Mouse (Mus musculus) left cerebral cortex, adult 2 months (tissue): ENCODE measurements around the gene Smchd1. TPM values are rescaled to one million over a fixed set of nuclear protein-coding genes. Genes with fewer than 3 reads are reported as not detected.

ENCODE experiments used
- DNase-seq, 2 experiments: peaks; one replicate each; pipeline ENCODE4 v3.0.0; 2021 to 2022; ENCODE audit warnings: low spot score in 2 of 2, mixed read lengths in 1 of 2; ENCODE audit errors: extremely low spot score in 1 of 2
- H3K27ac ChIP-seq: fragments of 200-600 bp; 2 replicates; pipeline ENCODE4 v1.8.1; 2022
- H3K4me3 ChIP-seq: fragments of 200-600 bp; 2 replicates; pipeline ENCODE4 v1.8.1; 2022
- CTCF ChIP-seq: fragments of 200-600 bp; IDR thresholded peaks from 2 replicates; pipeline ENCODE4 v1.8.1; 2022; ENCODE audit warnings: antibody characterized with exemption, mild to moderate bottlenecking, moderate library complexity
- intact Hi-C: fragments of 180-260 bp; cut with DNase I; formaldehyde crosslinking; loops from one replicate; pipeline ENCODE4 v1.15.1; 2025
- total RNA-seq, 2 experiments: library from RNA; stranded (reverse); gene quantifications; 2 replicates each; pipeline ENCODE4 v1.2.3; 2021

Gene Smchd1
- total RNA-seq, 2 experiments from 2014 or later = 32.5 to 34.5 TPM

DNA sequence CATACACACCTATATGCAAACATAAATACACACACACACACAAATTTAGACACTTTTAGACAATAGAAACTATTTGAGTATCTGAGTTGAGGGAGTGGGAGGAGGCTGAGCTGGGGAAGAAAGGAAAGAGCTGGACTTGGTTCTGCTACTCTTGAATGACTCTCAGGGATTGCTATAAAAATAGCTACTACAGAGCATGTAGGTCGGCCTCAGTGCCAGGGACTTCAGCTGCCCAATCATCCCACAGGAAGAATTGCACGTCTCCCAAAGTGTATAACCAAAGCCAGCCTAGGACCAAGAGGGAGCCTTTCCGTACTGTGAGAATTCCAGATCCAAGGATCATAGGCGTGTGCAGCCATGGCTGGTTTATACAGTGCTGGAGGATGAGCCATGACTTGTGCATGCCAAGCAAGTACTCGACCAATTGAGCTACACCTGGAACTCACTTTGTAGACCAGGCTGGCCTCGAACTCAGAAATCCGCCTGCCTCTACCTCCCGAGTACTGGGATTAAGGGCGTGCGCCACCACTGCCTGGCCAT is 167.8 kb downstream of the Smchd1 start:
- DNase-seq = no peak
- intact Hi-C loops = loop anchor here (5.0 kb wide), 1 partner anchor 50 kb away; no protein-coding TSS in a partner anchor
- no peak overlapping the region for H3K4me3 ChIP-seq
- no peak overlapping the region for H3K27ac ChIP-seq
- no peak for TF ChIP-seq CTCF

DNA sequence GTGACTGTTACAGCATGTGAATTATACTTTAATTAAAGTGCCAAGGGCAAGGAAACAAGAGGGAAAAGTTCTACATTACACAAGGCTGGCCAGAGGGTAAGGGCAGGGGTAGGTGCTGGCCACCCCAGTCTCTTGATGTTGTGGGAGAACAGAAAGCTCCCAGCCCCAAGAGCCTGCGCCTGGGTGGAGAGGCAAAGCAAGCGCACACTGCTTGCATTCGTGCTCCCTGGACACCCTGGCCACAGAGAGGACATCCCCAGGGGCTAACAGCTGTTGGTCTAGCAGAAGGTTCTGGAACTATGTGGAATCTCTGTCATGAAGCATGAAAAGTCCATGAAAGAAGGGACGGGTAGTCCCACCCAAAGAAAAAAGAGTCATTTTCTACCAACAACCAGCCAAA is 168.4 kb downstream of the Smchd1 start:
- DNase-seq = no peak
- H3K27ac ChIP-seq = no peak overlapping the region
- intact Hi-C loops = loop anchor here (5.0 kb wide), 1 partner anchor 49 kb away; no protein-coding TSS in a partner anchor

DNA sequence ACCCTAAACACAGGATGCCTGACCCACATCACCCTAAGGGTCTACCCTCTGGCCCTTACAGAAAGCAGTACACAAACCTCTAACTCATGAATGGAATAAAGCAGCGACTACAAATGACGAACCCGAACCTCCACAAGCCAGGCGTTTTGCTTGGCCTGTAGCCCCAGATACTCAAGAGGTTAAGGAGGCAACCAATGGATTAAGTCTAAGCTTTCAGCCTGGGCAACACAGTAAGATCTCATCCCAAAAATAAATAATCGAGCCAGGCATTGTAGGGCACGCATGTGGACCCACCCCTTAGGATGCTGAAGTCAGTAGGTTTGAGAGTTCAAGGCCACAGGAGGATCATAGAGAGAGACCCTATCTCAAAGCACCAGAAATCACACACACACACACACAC is 169.1 kb downstream of the Smchd1 start:
- no peak for DNase-seq
- intact Hi-C loops = loop anchor here (5.0 kb wide), 1 partner anchor 49 kb away; no protein-coding TSS in a partner anchor
- TF ChIP-seq CTCF = no peak
- H3K4me3 ChIP-seq = no peak overlapping the region
- H3K27ac ChIP-seq = no peak overlapping the region

More for the DNA sequence above, 168.4 kb downstream of the Smchd1 start:
- H3K4me3 ChIP-seq = no peak overlapping the region
- TF ChIP-seq CTCF = no peak

DNA sequence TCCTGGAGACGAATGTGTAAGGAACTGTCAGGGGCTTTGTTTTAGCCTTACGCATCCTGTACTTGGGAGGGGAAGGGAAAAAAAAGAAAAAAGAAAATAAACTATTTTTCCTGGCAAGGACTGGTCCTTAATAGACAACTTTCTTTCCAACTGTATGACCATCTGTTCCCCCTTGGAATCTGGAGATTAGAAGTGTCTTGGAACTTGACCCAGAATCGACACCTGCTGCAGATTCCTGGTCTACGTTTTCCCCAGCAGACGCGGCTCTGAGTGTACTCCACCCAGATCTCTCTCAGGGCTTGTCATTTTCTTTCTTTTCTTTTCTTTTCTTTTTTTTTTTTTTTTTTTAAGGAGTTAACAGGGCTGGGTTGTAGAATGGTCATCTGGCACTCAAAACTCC is 171.7 kb downstream of the Smchd1 start:
- intact Hi-C loops = no loop called here

DNA sequence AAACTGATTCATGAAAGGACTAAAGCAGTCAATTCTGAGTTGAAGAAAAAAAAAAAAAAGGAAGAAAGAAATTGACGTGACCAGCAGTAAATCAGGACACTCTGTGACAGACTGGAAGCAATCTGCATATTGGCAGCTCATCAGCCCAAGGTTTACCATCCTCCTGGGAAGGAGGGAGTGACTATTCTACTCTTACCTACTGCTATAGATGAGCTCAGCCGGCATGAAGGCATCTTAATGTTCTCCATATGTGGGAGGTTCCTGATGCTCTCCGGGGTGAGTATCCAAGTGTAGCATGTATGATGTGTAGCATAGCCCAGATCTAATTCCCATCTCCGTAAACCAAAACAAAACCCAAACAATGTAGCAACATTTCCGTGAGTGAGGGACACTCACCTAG is 173.7 kb downstream of the Smchd1 start:
- Histone ChIP-seq H3K27ac (no peak overlapping the region), H3K4me3 (no peak overlapping the region)
- DNase-seq = no peak
- intact Hi-C loops = no loop called here
- no peak for TF ChIP-seq CTCF

More for the DNA sequence above, 171.7 kb downstream of the Smchd1 start:
- Histone ChIP-seq H3K4me3 (no peak overlapping the region), H3K27ac (no peak overlapping the region)
- DNase-seq = no peak
- no peak for TF ChIP-seq CTCF

DNA sequence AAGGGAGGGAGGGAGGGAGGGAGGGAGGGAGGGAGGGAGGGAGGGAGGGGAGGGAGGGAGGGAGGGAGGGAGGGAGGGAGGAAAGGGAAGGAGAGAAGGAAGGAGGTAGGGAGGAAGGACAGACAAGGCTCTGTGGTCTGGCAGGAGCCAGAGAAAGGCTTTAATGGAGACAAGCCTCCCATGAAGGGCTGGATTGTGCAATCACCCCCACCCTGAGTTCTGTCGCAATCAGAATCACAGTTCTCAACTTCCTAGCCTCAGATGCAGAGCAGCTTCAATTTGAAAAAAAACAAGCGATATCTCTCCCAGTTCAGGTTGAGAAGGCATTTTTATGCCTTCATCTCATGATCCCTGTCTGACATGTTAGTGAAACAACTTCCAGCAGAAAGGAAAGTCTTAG is 174.8 kb downstream of the Smchd1 start:
- intact Hi-C loops = no loop called here
- TF ChIP-seq CTCF = no peak
- no peak for DNase-seq
- no peak overlapping the region for H3K4me3 ChIP-seq
- H3K27ac ChIP-seq = no peak overlapping the region

DNA sequence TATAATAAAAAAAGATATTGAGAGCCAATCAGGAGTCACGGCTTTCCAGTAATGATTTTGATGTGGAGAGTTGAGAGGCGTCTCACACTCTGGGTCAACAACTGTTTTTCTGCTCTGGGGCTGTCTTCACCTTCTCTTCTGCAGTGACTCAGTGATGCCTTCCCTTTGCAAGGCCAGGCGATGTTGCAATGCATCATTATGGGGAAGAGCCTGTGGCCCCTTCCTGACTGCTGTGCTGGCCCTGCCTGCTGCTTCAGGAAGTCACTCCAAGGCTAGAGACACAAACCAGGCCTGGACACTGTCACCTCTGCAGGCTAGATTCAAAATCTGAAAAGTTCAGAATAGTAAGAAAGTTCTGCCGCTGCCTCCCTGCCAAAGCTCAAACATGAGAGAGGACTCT is 175.3 kb downstream of the Smchd1 start:
- intact Hi-C loops = no loop called here
- TF ChIP-seq CTCF = no peak
- Histone ChIP-seq H3K27ac (no peak overlapping the region), H3K4me3 (no peak overlapping the region)
- DNase-seq = no peak

DNA sequence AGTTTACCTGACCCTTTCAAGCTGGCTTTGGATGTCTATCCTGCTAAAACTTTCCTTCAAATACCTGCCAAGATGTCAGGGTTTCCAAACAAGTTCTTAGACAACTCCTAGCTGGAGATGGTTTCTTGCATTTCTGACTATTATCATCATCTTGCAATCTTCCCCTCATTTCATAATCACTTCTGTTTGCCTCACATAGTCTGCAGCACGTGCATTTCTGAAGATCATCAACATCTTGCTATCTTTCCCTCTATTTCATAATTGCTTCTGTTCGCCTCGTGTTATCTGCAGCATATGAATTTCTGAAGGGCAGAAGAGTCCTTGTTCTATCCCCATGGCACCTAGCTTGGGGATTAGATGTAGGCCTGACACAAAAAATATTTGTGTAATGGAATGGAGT is 180.6 kb downstream of the Smchd1 start:
- TF ChIP-seq CTCF = no peak
- Histone ChIP-seq H3K27ac (no peak overlapping the region), H3K4me3 (no peak overlapping the region)
- no peak for DNase-seq
- intact Hi-C loops = no loop called here

Other genes starting within 250 kb of the Smchd1 start
- 1 to 10 TPM; 1.7 to 2.0 TPM for gene Emilin2, start 163.4 kb downstream of the Smchd1 start, total RNA-seq
- gene Gm4707, start 15.4 kb downstream of the Smchd1 start, total RNA-seq = 1 to 10 TPM; 1.5 to 4.4 TPM
- under 1 TPM; 0.45 to 0.47 TPM for gene Ndc80, start 51.5 kb upstream of the Smchd1 start, total RNA-seq
- 1 to 10 TPM; 1.6 to 2.4 TPM for gene Spdya, start 76.7 kb upstream of the Smchd1 start, total RNA-seq
- 10 to 100 TPM; 26.8 to 27.8 TPM for gene Wdr43, start 140.6 kb upstream of the Smchd1 start, total RNA-seq
- 1 to 10 TPM; 3.3 to 3.8 TPM for gene Togaram2, start 197.9 kb upstream of the Smchd1 start, total RNA-seq